Mouse (Mus musculus) midbrain, embryonic 15.5 days (tissue): ENCODE data around the gene Sec14l2. TPM values are rescaled to one million over a fixed set of nuclear protein-coding genes. Genes with fewer than 3 reads are reported as not detected.
"Not testable (repeated sequence)": the region's sequence is repeated elsewhere in the genome, so short reads cannot be mapped to it uniquely, and the experiment has no call there.

Experiments used
- ATAC-seq: fragments of 200-750 bp; cut with Nextera tagmentation; replicated peaks from 2 replicates; pipeline ENCODE4 v1.8.0; 2017; ENCODE audit warnings: moderate TSS enrichment
- H3K27ac ChIP-seq: fragments of 300-500 bp; sonication (generic); 2 replicates; pipeline ENCODE4 v1.5.1; 2015; ENCODE audit warnings: mild to moderate bottlenecking, inconsistent platforms
- H3K27me3 ChIP-seq: fragments of 300-500 bp; sonication (generic); replicated peaks from 2 replicates; pipeline ENCODE4 v1.6.1; 2015; ENCODE audit warnings: inconsistent platforms
- H3K36me3 ChIP-seq: fragments of 300-500 bp; sonication (generic); replicated peaks from 2 replicates; pipeline ENCODE4 v1.6.1; 2015; ENCODE audit warnings: inconsistent platforms
- H3K4me1 ChIP-seq: fragments of 300-500 bp; sonication (generic); 2 replicates; pipeline ENCODE4 v1.6.1; 2015; ENCODE audit warnings: inconsistent platforms
- H3K4me2 ChIP-seq: fragments of 300-500 bp; sonication (generic); 2 replicates; pipeline ENCODE4 v1.6.1; 2015; ENCODE audit warnings: inconsistent platforms, mild to moderate bottlenecking, moderate library complexity
- H3K4me3 ChIP-seq: fragments of 300-500 bp; sonication (generic); 2 replicates; pipeline ENCODE4 v1.5.1; 2015; ENCODE audit warnings: mild to moderate bottlenecking, inconsistent platforms
- H3K9ac ChIP-seq: fragments of 300-500 bp; sonication (generic); 2 replicates; pipeline ENCODE4 v1.6.1; 2015; ENCODE audit warnings: mild to moderate bottlenecking, inconsistent platforms
- H3K9me3 ChIP-seq: fragments of 300-500 bp; sonication (generic); 2 replicates; pipeline ENCODE4 v1.6.1; 2016; ENCODE audit warnings: inconsistent platforms
- WGBS: fragments of 180-500 bp; shearing (Covaris S2); methylation state at CpG from one replicate; pipeline ENCODE4 v1.1.7; 2015; ENCODE audit warnings: mixed read lengths; 5-methylcytosine and 5-hydroxymethylcytosine counted together
- polyA plus RNA-seq: library from polyadenylated mRNA; unstranded; fragments of >200 nt; fragmentation: Nextera tagmentation; extraction: Ambion mirVana; gene quantifications from 2 replicates; pipeline ENCODE4 v1.2.1, GENCODE M21; 2015

The Sec14l2 gene
- polyA plus RNA-seq, 1 experiment from 2014 or later, result 4.0 TPM

DNA sequence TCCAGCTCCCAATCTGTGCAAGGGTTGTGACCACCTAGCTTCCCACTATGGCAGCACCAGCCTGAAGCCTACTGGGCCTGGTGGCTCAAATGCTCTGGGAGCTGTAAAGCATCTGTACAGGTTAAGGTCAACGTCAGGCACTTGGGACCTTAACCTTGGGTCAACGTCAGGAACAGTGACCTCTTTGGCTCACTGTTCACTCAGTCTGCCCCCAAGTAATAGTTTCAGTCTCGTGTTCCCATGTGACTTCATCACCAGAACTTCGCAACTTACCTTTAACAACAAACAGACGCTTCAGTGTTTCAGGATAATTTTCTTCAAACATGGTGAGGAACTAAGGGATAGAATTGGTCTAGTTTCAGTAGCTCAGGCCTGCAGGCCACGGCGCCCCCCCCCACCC is 14.5 kb downstream of the Sec14l2 start:
- no peaks in the 10 kb centered on the region for H3K9me3 ChIP-seq
- H3K4me1 ChIP-seq, result no peaks in the 10 kb centered on the region
- H3K27me3 ChIP-seq, result no peaks in the 10 kb centered on the region
- WGBS, result 85% methylated on average over 7 of the region's 7 CpGs
- H3K36me3 ChIP-seq, result no peaks in the 10 kb centered on the region
- H3K4me2 ChIP-seq, result no peak overlapping the region
- no peak overlapping the region for H3K9ac ChIP-seq
- ATAC-seq, result no peak
- H3K27ac ChIP-seq, result no peak overlapping the region
- no peak overlapping the region for H3K4me3 ChIP-seq

DNA sequence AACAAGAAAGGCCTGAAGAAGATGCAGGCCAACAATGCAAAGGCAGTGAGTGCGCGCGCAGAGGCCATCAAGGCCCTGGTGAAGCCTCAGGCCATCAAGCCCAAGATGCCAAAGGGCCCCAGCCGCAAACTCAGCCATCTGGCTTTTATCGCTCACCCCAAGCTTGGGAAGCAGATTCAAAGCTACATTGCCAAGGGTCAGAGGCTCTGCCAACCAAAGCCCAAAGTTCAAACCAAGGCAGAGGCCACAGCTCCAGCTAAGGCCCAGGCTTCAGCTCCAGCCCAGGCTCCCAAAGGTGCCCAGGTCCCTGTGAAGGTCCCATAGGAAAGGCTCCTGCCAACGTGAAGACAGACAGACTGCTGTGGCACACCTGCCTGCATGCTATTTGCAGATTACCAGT is 15.3 kb downstream of the Sec14l2 start:
- not testable (repeated sequence) for H3K27ac ChIP-seq, H3K4me2 ChIP-seq, H3K36me3 ChIP-seq, ATAC-seq, H3K9me3 ChIP-seq, H3K27me3 ChIP-seq, H3K4me1 ChIP-seq, H3K4me3 ChIP-seq, H3K9ac ChIP-seq
- WGBS, result 94% methylated on average over 6 of the region's 6 CpGs

DNA sequence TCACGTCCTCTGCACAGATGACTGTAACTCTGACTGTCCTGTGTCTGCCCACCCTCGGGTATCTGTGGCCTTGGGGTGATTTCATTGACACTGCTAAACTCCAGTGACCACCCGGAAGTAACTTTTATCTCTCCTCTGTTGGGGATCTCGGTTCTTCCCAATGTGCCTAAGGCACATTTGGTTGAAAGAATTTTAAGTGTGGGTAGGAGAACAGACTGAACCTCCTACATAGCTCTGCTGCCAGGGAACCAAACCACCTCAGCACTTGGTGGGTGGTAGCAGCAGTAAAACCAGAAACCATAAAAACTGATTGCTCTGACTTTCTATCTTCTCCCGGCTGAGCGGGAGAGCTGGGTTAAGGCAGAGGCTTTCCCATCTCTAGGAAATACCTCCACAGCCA is 17.8 kb downstream of the Sec14l2 start:
- peaks cover 4% of the 10 kb centered on the region; the same call in 1 of the 2 replicates for H3K36me3 ChIP-seq
- H3K9ac ChIP-seq, result no peak overlapping the region
- H3K9me3 ChIP-seq, result no peaks in the 10 kb centered on the region
- H3K4me2 ChIP-seq, result no peak overlapping the region
- no peak for ATAC-seq
- H3K27ac ChIP-seq, result no peak overlapping the region
- no peaks in the 10 kb centered on the region for H3K4me1 ChIP-seq
- no peaks in the 10 kb centered on the region for H3K27me3 ChIP-seq
- H3K4me3 ChIP-seq, result no peak overlapping the region
- WGBS, result 84% methylated on average over 6 of the region's 6 CpGs

GRCm38 (mm10) chr11:4104989-4105388 is 18.2 kb downstream of the Sec14l2 start:
- Histone ChIP-seq H3K4me3 (no peak overlapping the region), H3K27me3 (no peaks in the 10 kb centered on the region), H3K9me3 (no peaks in the 10 kb centered on the region), H3K36me3 (peaks cover 4% of the 10 kb centered on the region; the same call in 1 of the 2 replicates), H3K4me2 (no peak overlapping the region), H3K27ac (no peak overlapping the region), H3K4me1 (no peaks in the 10 kb centered on the region), H3K9ac (no peak overlapping the region)
- 85% methylated on average over 5 of the region's 5 CpGs for WGBS
- no peak for ATAC-seq

DNA sequence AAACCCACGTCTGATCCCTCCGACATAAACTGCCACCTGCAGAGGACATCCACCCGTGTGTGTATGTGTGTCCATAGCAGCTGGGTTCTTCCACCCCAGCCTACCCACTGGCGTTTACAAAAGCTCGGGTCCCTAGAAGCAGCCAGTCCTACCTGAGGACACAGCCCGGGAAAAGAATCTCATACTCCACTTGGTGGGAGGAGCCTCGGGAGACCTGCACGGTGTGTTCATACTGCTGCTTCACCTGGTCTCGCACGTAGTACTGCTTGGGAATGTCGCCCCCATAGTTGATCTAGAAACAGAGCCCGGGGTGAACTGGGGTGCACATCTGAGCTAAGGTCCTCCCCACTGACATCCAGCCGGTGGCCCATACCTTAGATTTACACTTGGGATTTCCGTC is 19.7 kb downstream of the Sec14l2 start:
- no peak overlapping the region for H3K27ac ChIP-seq
- H3K27me3 ChIP-seq, result no peaks in the 10 kb centered on the region
- H3K4me2 ChIP-seq, result no peak overlapping the region
- H3K9me3 ChIP-seq, result no peaks in the 10 kb centered on the region
- H3K36me3 ChIP-seq, result peaks cover 4% of the 10 kb centered on the region; the same call in 1 of the 2 replicates
- H3K4me3 ChIP-seq, result no peak overlapping the region
- no peak for ATAC-seq
- H3K4me1 ChIP-seq, result no peaks in the 10 kb centered on the region
- H3K9ac ChIP-seq, result no peak overlapping the region
- WGBS, result 87% methylated on average over 14 of the region's 14 CpGs

GRCm38 (mm10) chr11:4101851-4102250 is 21.4 kb downstream of the Sec14l2 start:
- H3K4me2 ChIP-seq, result no peak overlapping the region

DNA sequence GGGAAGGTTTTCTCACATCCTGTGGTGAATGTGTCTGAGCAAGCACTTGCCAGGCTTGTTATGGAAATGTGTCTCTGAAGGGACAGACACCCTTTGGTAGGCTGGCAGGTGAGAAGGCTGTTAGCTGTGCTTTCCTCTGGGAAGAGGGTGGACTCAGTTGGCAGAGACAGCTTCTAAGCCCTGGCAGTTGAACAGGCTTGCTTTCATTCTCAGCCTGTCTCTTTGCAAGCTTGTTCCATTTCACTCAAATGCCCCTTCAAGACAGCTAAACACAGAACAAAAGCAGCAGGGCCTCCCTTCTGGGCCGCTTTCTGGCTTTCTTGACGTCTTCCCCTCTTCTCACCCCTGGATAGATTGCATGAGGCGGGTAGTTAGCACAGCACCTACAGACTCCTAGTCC is 23.8 kb downstream of the Sec14l2 start:
- Histone ChIP-seq H3K9ac (no peak overlapping the region), H3K4me1 (peaks cover 29% of the 10 kb centered on the region), H3K36me3 (peaks cover 4% of the 10 kb centered on the region; the same call in 1 of the 2 replicates), H3K4me3 (no peak overlapping the region), H3K9me3 (no peaks in the 10 kb centered on the region), H3K27me3 (no peaks in the 10 kb centered on the region), H3K27ac (no peak overlapping the region), H3K4me2 (no peak overlapping the region)
- no peak for ATAC-seq
- WGBS, result 62% methylated on average over 3 of the region's 3 CpGs

More at GRCm38 (mm10) chr11:4101851-4102250, 21.4 kb downstream of the Sec14l2 start:
- Histone ChIP-seq H3K27ac (no peak overlapping the region), H3K4me1 (peaks cover 11% of the 10 kb centered on the region), H3K36me3 (peaks cover 4% of the 10 kb centered on the region; the same call in 1 of the 2 replicates), H3K27me3 (no peaks in the 10 kb centered on the region), H3K4me3 (no peak overlapping the region), H3K9ac (no peak overlapping the region), H3K9me3 (no peaks in the 10 kb centered on the region)
- ATAC-seq, result no peak
- WGBS, result 85% methylated on average over 5 of the region's 5 CpGs

- H3K4me3 ChIP-seq, result no peak overlapping the region
- H3K9me3 ChIP-seq, result no peaks in the 10 kb centered on the region
- H3K4me1 ChIP-seq, result peaks cover 32% of the 10 kb centered on the region
- WGBS, result 69% methylated on average over 7 of the region's 7 CpGs
- H3K27ac ChIP-seq, result no peak overlapping the region
- no peaks in the 10 kb centered on the region for H3K27me3 ChIP-seq
- ATAC-seq, result no peak
- H3K9ac ChIP-seq, result no peak overlapping the region
- H3K4me2 ChIP-seq, result no peak overlapping the region
- H3K36me3 ChIP-seq, result peaks cover 4% of the 10 kb centered on the region; the same call in 1 of the 2 replicates
Measured at GRCm38 (mm10) chr11:4098816-4099215, 24.4 kb downstream of the Sec14l2 start.

DNA sequence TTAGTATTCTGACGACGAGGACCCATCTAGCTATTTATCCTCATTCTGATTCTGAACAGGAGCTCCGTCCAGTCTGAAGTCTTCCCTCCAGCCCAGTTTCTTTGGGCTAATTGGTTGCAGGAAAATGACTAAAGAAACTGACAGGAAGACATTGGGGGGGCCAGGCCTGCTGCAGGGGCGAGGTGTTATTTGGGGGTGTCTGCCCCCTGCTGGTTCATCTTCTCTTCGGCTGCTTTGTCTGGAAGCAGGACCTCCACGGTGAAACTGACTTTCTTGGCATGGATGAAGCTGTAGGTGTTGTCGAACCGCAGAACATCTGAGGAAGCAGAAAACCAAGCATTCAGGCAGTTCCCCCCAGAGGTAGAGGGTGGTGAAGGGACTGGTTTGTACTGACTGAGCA is 25.1 kb downstream of the Sec14l2 start:
- no peak for ATAC-seq
- no peak overlapping the region for H3K4me3 ChIP-seq
- H3K4me2 ChIP-seq, result no peak overlapping the region
- H3K27ac ChIP-seq, result no peak overlapping the region
- H3K36me3 ChIP-seq, result peaks cover 4% of the 10 kb centered on the region; the same call in 1 of the 2 replicates
- H3K9ac ChIP-seq, result no peak overlapping the region
- H3K27me3 ChIP-seq, result no peaks in the 10 kb centered on the region
- 70% methylated on average over 8 of the region's 8 CpGs for WGBS
- peaks cover 32% of the 10 kb centered on the region for H3K4me1 ChIP-seq
- H3K9me3 ChIP-seq, result no peaks in the 10 kb centered on the region

DNA sequence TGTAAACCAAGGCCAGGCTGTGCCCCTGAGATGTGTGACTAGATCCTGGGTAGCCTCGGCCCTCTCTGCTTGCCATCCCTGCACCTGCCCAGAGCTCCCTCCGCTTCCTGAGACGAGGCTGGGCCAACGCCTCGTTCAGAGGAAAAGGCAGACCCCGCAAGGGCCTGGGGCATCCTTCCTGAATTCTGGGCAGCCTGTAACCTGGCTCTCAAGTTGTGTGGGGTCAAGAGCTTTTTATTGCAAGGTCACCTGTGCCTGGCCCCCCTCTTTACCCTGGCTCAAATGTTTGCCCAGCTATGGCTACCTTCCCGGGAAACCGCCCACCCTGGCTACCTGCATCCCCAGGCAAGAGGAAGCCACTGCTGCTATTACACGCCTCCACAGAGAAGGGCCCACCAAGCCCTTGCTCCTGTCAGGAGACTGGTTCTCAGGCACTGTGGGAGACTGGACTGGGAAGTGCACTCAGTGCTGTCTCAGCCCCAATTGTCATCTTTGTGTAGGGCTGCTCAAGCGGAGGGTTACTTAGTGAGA is 26.1 kb downstream of the Sec14l2 start:
- Histone ChIP-seq H3K9me3 (no peaks in the 10 kb centered on the region), H3K9ac (peak overlapping the region; percentile 70), H3K4me1 (peaks cover 32% of the 10 kb centered on the region), H3K27ac (peak overlapping the region; percentile 89), H3K4me3 (peak overlapping the region; percentile 56), H3K27me3 (no peaks in the 10 kb centered on the region), H3K36me3 (no peaks in the 10 kb centered on the region), H3K4me2 (peak overlapping the region; percentile 84)
- peak; percentile 57 for ATAC-seq
- WGBS, result 28% methylated on average over 10 of the region's 10 CpGs

DNA sequence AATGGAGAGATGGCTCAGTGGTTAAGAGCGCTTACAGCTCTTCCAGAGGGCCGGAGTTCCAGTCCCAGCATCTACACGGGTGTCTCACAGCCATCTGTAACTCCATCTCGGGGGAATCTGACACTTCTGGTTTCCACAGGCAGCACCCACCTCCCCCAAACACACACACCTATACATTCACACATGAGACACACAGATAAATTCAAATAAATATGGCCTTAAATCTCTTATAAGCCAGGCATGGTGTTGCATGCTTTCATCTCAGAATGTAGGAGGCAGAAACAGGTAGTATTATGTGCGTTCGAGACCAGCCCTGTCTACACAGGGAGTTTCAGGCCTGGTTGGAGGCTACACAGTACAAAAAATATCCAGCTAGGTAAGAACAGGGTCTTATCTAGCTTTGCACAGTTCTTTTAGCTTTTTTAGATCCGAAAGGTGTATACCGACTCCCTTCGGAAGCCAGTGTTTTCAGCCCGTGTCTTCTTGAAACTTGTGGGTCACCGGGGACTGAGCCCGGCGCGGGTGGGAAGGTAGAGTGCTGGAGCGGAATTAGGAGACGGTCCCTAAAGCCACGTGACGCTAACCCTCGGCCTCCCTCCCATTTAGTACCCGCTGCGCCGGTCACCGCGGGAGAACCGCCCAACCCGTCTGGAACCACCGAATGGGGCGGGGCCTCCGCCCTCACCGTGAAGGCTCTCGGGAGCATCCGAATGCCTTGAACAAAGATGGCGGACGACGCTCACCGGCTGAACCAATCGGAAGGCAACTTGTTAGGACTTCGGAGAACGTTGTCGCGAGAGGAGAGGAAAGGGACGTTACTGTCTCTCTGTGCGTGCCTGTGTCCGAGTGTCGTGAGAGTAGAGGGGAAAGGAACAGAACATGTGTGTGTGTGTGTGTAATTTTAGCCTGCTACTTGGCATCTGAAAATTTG is 26.9 kb downstream of the Sec14l2 start:
- ATAC-seq, result peak; percentile 95
- Histone ChIP-seq H3K4me2 (peak overlapping the region; percentile 84), H3K36me3 (no peaks in the 10 kb centered on the region), H3K4me1 (peaks cover 32% of the 10 kb centered on the region), H3K9me3 (no peaks in the 10 kb centered on the region), H3K27me3 (no peaks in the 10 kb centered on the region), H3K9ac (peak overlapping the region; percentile 70), H3K4me3 (peak overlapping the region; percentile 56), H3K27ac (peak overlapping the region; percentile 89)
- 3% methylated on average over 45 of the region's 45 CpGs for WGBS

GRCm38 (mm10) chr11:4095171-4096053 is 27.8 kb downstream of the Sec14l2 start, which contains the start of gene Mtfp1:
Mtfp1 (minus strand) TSS chr11:4095445.
- peak within 1 kb of the TSS; percentile 51 for H3K9ac ChIP-seq
- peak within 1 kb of the TSS; percentile 84 for H3K4me2 ChIP-seq
- ATAC-seq, result no peak; the same call in 1 of the 2 replicates
- no peaks in the 10 kb centered on the region; the same call in 1 of the 2 replicates for H3K9me3 ChIP-seq
- peaks cover 32% of the 10 kb centered on the region for H3K4me1 ChIP-seq
- H3K27ac ChIP-seq, result peak within 1 kb of the TSS; percentile 89
- H3K4me3 ChIP-seq, result peak within 1 kb of the TSS; percentile 56
- H3K27me3 ChIP-seq, result no peaks in the 10 kb centered on the region
- WGBS, result 8% methylated on average over 32 of the region's 34 CpGs
- no peaks in the 10 kb centered on the region for H3K36me3 ChIP-seq
